Mouse (Mus musculus) stomach, postnatal 0 days (tissue): ENCODE data around the gene Sox5.

Experiments
- CTCF ChIP-seq: IDR thresholded peaks from 2 replicates; pipeline ENCODE4 v1.5.1; 2016; ENCODE audit warnings: antibody characterized with exemption, low read depth, mild to moderate bottlenecking, moderate library complexity
- EP300 ChIP-seq: optimal IDR thresholded peaks from 2 replicates; pipeline ENCODE3; 2016; ENCODE audit warnings: antibody characterized with exemption

- no peak for TF ChIP-seq EP300
- TF ChIP-seq CTCF, result no peak
These were observed 880.9 kb downstream of the Sox5 start for GRCm38 (mm10) chr6:143900871-143901270.
